Mouse (Mus musculus): ENCODE measurements around the gene Nlrp5. TPM values are rescaled to one million over a fixed set of nuclear protein-coding genes. Genes with fewer than 3 reads are reported as not detected.
"Not testable (repeated sequence)": the region's sequence is repeated elsewhere in the genome, so short reads cannot be mapped to it uniquely, and the experiment has no call there.

Nlrp5 gene
- polyA plus RNA-seq (2016; fragmentation: Nextera tagmentation; extraction: Ambion mirVana), result not detected in 2 replicates

DNA sequence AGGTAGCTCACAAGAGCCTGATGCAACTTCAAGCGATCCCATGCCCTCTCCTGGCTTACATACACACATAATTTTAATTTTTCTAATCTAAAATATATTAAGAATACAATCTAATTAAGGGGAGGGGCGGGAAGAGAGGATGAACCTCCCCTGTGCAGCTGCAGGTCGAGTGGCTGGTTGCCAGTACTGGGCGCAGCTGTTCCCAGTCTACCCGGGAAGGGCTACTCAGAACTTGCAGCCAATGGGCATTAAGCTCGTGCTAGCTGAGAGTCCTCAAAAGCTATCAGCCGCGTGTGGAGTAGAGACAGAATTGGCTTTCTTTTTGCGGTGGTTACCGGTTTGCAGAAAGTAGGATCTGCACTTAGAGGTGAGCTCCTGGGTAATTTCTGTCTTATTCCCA lies at the start of gene Nlrp5:
Nlrp5 (plus strand) TSS at position 301 of the 400 bp plus-strand sequence.
- Histone ChIP-seq H3K4me2 (replicated peaks) (no peak within 1 kb of the TSS), H3K4me1 (no peaks in the 10 kb centered on the region), H3K36me3 (no peaks in the 10 kb centered on the region), H3K9me3 (peaks cover 58% of the 10 kb centered on the region), H3K27ac (replicated peaks) (no peak within 1 kb of the TSS), H3K9ac (replicated peaks) (no peak within 1 kb of the TSS), H3K4me3 (no peak within 1 kb of the TSS), H3K27me3 (no peaks in the 10 kb centered on the region)
- ATAC-seq (ENCODE audit: low FRiP score, low read depth), result no peak
- 71% methylated on average over 10 of the region's 10 CpGs for WGBS

DNA sequence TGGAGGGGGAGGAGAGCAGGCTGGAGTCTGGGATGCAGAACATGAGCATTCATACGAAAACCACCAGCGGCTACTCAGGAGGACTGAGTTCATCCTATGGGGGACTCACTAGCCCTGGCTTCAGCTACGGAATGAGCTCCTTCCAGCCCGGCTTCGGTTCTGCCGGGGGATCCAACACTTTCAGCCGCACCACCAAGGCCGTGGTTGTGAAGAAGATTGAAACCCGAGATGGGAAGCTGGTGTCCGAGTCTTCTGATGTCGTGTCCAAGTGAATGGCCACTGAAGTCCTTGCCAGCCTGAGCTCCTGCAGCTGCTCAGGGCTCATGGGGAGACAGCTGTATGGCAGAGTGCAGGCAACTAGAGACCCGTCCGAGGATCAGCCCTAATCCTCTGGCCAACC lies 27.4 kb upstream of the Nlrp5 start:
- H3K27me3 ChIP-seq; H3K36me3 ChIP-seq; H3K4me3 ChIP-seq; H3K4me1 ChIP-seq; H3K4me2 ChIP-seq (replicated peaks); H3K9ac ChIP-seq (replicated peaks); H3K27ac ChIP-seq (replicated peaks); ATAC-seq (ENCODE audit: low FRiP score, low read depth): not testable (repeated sequence)
- H3K9me3 ChIP-seq, result peaks cover 57% of the 10 kb centered on the region
- 89% methylated on average over 13 of the region's 13 CpGs for WGBS

DNA sequence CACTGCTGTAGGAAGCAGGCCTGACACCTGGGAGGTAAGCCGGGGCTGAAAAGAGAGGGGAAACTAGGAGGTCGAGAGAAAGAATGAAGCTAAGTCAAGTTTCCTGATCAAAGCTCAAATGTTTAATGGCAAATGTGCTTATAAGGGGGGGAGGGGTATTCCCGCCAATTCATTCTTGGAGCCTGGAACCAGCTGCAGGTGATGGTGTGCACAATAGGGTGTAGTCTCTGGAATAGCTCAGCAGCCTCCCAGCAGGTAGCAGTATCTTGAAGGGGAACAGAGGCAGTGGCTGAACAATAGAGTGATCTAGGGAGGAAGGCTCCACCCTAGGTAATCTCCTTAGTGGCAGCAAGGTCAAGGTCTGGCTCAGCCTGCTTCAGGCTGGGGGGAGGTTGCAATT lies 84.5 kb downstream of the Nlrp5 start:
- not testable (repeated sequence) for H3K9ac ChIP-seq (replicated peaks); H3K27me3 ChIP-seq; ATAC-seq (ENCODE audit: low FRiP score, low read depth); H3K36me3 ChIP-seq; H3K27ac ChIP-seq (replicated peaks); H3K4me1 ChIP-seq; H3K4me2 ChIP-seq (replicated peaks); H3K4me3 ChIP-seq
- 70% methylated on average over 3 of the region's 3 CpGs for WGBS
- H3K9me3 ChIP-seq, result peaks cover 42% of the 10 kb centered on the region

DNA sequence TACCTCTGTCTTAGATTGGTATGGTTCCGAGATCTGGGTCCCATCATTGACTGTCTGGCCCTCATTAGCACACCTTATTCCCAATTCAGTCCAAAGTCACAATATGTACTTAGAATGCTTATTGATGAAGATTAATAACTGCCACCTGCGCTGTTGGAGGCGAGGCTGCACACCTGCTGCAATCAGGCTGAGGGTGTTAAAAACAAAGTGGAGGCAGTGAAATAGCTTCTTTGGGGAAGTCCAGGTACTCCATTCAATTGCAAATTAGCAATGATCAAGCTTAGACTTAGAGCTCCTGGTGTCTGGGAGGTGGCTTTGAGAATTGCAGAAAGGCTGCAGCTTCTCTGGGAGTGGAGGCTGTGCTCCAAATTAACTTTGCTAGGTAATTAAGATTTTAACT lies 85.1 kb downstream of the Nlrp5 start:
- not testable (repeated sequence) for H3K27ac ChIP-seq (replicated peaks); H3K36me3 ChIP-seq; ATAC-seq (ENCODE audit: low FRiP score, low read depth); H3K4me1 ChIP-seq; H3K4me2 ChIP-seq (replicated peaks); H3K4me3 ChIP-seq; H3K27me3 ChIP-seq; H3K9ac ChIP-seq (replicated peaks)
- 66% methylated on average over 3 of the region's 3 CpGs for whole genome bisulfite sequencing
- H3K9me3 ChIP-seq, result peaks cover 43% of the 10 kb centered on the region

DNA sequence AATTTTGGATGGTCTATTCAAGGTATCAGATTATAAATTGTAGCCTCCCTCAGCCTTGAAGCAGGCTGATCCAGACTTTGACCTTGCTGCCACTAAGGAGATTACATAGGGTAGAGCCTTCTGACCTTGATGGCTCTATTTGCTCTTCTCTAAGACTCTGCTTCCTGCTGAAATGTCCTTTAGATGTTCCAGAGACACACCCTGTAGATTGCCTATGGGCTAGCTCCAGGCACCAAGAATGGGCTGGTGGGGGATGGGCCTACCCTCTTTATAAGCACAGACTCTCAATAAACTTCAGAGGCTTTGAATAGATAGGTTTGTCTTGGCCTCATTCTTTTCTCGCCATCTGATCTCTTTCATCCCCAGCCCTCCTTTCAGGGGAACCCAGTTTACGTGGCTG lies 87.2 kb downstream of the Nlrp5 start:
- H3K4me2 ChIP-seq (replicated peaks); H3K27me3 ChIP-seq; ATAC-seq (ENCODE audit: low FRiP score, low read depth); H3K4me1 ChIP-seq; H3K9ac ChIP-seq (replicated peaks); H3K36me3 ChIP-seq; H3K4me3 ChIP-seq; H3K27ac ChIP-seq (replicated peaks): not testable (repeated sequence)
- 73% methylated on average over 2 of the region's 2 CpGs for WGBS
- peaks cover 24% of the 10 kb centered on the region for H3K9me3 ChIP-seq

Small RNA genes lying within 50 kb of the gene (microRNA-seq; reads per million reads assigned to microRNA genes)
- not detected for gene Gm25196

Other genes with a start within 250 kb of the Nlrp5 start
- not detected in 2 replicates for gene Gm10662, start 241.4 kb upstream of the Nlrp5 start, polyA plus RNA-seq (2016; fragmentation: Nextera tagmentation; extraction: Ambion mirVana)
- gene Vmn1r165, start 168.6 kb upstream of the Nlrp5 start, polyA plus RNA-seq (2016; fragmentation: Nextera tagmentation; extraction: Ambion mirVana), result not detected in 2 replicates
- not detected in 2 replicates for gene Vmn1r166, start 134.2 kb upstream of the Nlrp5 start, polyA plus RNA-seq (2016; fragmentation: Nextera tagmentation; extraction: Ambion mirVana)
- gene Gm6902, start 107.0 kb upstream of the Nlrp5 start, polyA plus RNA-seq (2016; fragmentation: Nextera tagmentation; extraction: Ambion mirVana), result not detected in 2 replicates
- gene Nlrp4e, start 84.7 kb upstream of the Nlrp5 start, polyA plus RNA-seq (2016; fragmentation: Nextera tagmentation; extraction: Ambion mirVana), result not detected in 2 replicates
- gene Vmn1r167, start 121.3 kb downstream of the Nlrp5 start, polyA plus RNA-seq (2016; fragmentation: Nextera tagmentation; extraction: Ambion mirVana), result not detected in 2 replicates
- not detected in 2 replicates for gene Vmn1r168, start 153.8 kb downstream of the Nlrp5 start, polyA plus RNA-seq (2016; fragmentation: Nextera tagmentation; extraction: Ambion mirVana)
- gene Vmn1r169, start 189.6 kb downstream of the Nlrp5 start, polyA plus RNA-seq (2016; fragmentation: Nextera tagmentation; extraction: Ambion mirVana), result not detected in 2 replicates
- gene Vmn1r170, start 220.3 kb downstream of the Nlrp5 start, polyA plus RNA-seq (2016; fragmentation: Nextera tagmentation; extraction: Ambion mirVana), result not detected in 2 replicates
- not detected in 2 replicates for gene Vmn1r171, start 244.8 kb downstream of the Nlrp5 start, polyA plus RNA-seq (2016; fragmentation: Nextera tagmentation; extraction: Ambion mirVana)